Comparison of ENCODE assay signal across 19 mouse cellular contexts in genomic region chr5:100163368-100163767, GRCm38 (mm10). TPM values are rescaled to one million over a fixed set of nuclear protein-coding genes. Genes with fewer than 3 reads are reported as not detected.
DNase-seq lines count a peak whose midpoint lies in the region; ATAC-seq and TF ChIP-seq lines count a peak whose summit lies in the region.
"Had no signal": no experiment of that assay in that cellular context is flagged by ENCODE, and none has a peak within 500 bp of the region (broad histone marks: within the 10 kb centered on the region; RNA-seq: fewer than 3 reads in every experiment).

No protein-coding gene starts in this region.

- H3K79me2 ChIP-seq in CH12.LX (replicated peaks; ENCODE audit: control insufficient read depth, extremely low read depth, insufficient read depth, poor library complexity, severe bottlenecking): no peaks in the 10 kb centered on the region

- H3K9me3 ChIP-seq in embryonic facial prominence, embryonic 14.5 days (ENCODE audit: control insufficient read depth, low read length): no peaks in the 10 kb centered on the region
- no peaks in the 10 kb centered on the region for H3K9me3 ChIP-seq in embryonic facial prominence, embryonic 10.5 days
- H3K9me3 ChIP-seq in lung, embryonic 14.5 days (ENCODE audit: low read depth, low read length): no peaks in the 10 kb centered on the region
- peaks cover 5% of the 10 kb centered on the region for H3K9me3 ChIP-seq in CH12.LX (replicated peaks; ENCODE audit: low read length)
- H3K9me3 ChIP-seq: limb, embryonic 10.5 days; midbrain, embryonic 12.5 days had no signal

- TF ChIP-seq CTCF in lung, embryonic 14.5 days (IDR thresholded peaks at IDR 0.05; ENCODE audit: low read depth): no peak
- TF ChIP-seq CTCF in CH12.LX (conservative IDR thresholded peaks at IDR 0.05 in 1 of 2, IDR thresholded peaks at IDR 0.05 in 1 of 2; ENCODE audit: low read depth in 2 of 2, low read length in 2 of 2): no peak

- no peak overlapping the region for H3K4me2 ChIP-seq in embryonic facial prominence, embryonic 14.5 days (ENCODE audit: low read depth, low read length)
- H3K4me2 ChIP-seq in lung, embryonic 14.5 days: peak overlapping the region; percentile 41
- H3K4me2 ChIP-seq in CH12.LX (ENCODE audit: insufficient read depth, low read depth, poor library complexity, severe bottlenecking): no peak overlapping the region
- H3K4me2 ChIP-seq: hindbrain, embryonic 14.5 days; midbrain, embryonic 12.5 days had no signal

- TF ChIP-seq RAD21 in CH12.LX (IDR thresholded peaks at IDR 0.05; ENCODE audit: low read depth, low read length): no peak

- no peak overlapping the region for H3K27ac ChIP-seq in embryonic facial prominence, embryonic 14.5 days (replicated peaks; ENCODE audit: low read depth, low read length)
- no peak overlapping the region for H3K27ac ChIP-seq in embryonic facial prominence, embryonic 10.5 days (replicated peaks)
- peak overlapping the region; percentile 84 for H3K27ac ChIP-seq in lung, embryonic 14.5 days (ENCODE audit: low read depth)
- no peak overlapping the region for H3K27ac ChIP-seq in CH12.LX (ENCODE audit: insufficient read depth, low read depth)
- H3K27ac ChIP-seq: hindbrain, embryonic 14.5 days; limb, embryonic 10.5 days; midbrain, embryonic 12.5 days had no signal

- DNase-seq in embryonic facial prominence, embryonic 14.5 days (ENCODE audit: low spot score): peak; percentile 28
- DNase-seq in embryonic facial prominence, embryonic 10.5 days (ENCODE audit: low spot score): no peak
- DNase-seq in lung, embryonic 14.5 days: peak; percentile 93
- DNase-seq in lung, adult 18-20 months: no peak
- no peak for DNase-seq in CH12.LX (ENCODE audit: extremely low read depth)
- DNase-seq in lung, postnatal 10 days: peak; percentile 67
- DNase-seq: B cell, adult 2 months; cerebellum, adult 9-10 months; gastrocnemius, postnatal 36 days; kidney, adult 9 months; retina, postnatal 1 day had no signal

- no peak for TF ChIP-seq EP300 in CH12.LX (IDR thresholded peaks at IDR 0.05; ENCODE audit: low read length)

- H3K4me1 ChIP-seq in embryonic facial prominence, embryonic 14.5 days (ENCODE audit: control insufficient read depth, insufficient read depth, low read length): no peaks in the 10 kb centered on the region
- peaks cover 19% of the 10 kb centered on the region for H3K4me1 ChIP-seq in embryonic facial prominence, embryonic 10.5 days
- H3K4me1 ChIP-seq in lung, embryonic 14.5 days (ENCODE audit: insufficient read depth): 0 out of 2 replicates have a peak, but pooled peaks cover 4% of the 10 kb centered on the region
- H3K4me1 ChIP-seq in CH12.LX (ENCODE audit: control insufficient read depth in 1 of 2, insufficient read depth in 2 of 2): peaks cover 0 to 9% of the 10 kb centered on the region in 2 experiments; a peak in 1 of 4 replicates

- H3K9ac ChIP-seq in embryonic facial prominence, embryonic 14.5 days (ENCODE audit: low read depth, low read length): no peak overlapping the region
- H3K9ac ChIP-seq in lung, embryonic 14.5 days: no peak overlapping the region
- H3K9ac ChIP-seq in CH12.LX (ENCODE audit: insufficient read depth, low read depth): no peak overlapping the region
- H3K9ac ChIP-seq: hindbrain, embryonic 14.5 days; midbrain, embryonic 12.5 days had no signal

- ATAC-seq in embryonic facial prominence, embryonic 14.5 days (ENCODE audit: low read depth): no peak
- ATAC-seq in lung, embryonic 14.5 days (ENCODE audit: insufficient read depth): peak; percentile 52
- no peak for ATAC-seq in erythroblast, adult 5-6 weeks (replicated peaks; ENCODE audit: low FRiP score, poor library complexity, severe bottlenecking)
- ATAC-seq: forebrain, embryonic 16.5 days had no signal

- in situ Hi-C loops in CH12.LX (cut with MboI; ENCODE audit: low pct_ligation_motif_present, low pct_unique_long_range_greater_than_20kb, low sequenced_read_pairs): no loop called here

- no peak for TF ChIP-seq POLR2A in CH12.LX (IDR thresholded peaks at IDR 0.05; ENCODE audit: low read depth, low read length)

- dilution Hi-C loops in CH12.LX (cut with MboI; ENCODE audit: extremely low pct_ligation_motif_present, extremely low pct_unique_long_range_greater_than_20kb, low sequenced_read_pairs): no loop called here

- 58% methylated on average over 7 of the region's 7 CpGs for WGBS in embryonic facial prominence, embryonic 14.5 days
- 68% methylated on average over 7 of the region's 7 CpGs for WGBS in embryonic facial prominence, embryonic 10.5 days
- 39% methylated on average over 7 of the region's 7 CpGs for WGBS in lung, embryonic 14.5 days

- H3K4me3 ChIP-seq in embryonic facial prominence, embryonic 14.5 days (ENCODE audit: low read depth, low read length): no peak overlapping the region
- H3K4me3 ChIP-seq in embryonic facial prominence, embryonic 10.5 days: no peak overlapping the region
- no peak overlapping the region for H3K4me3 ChIP-seq in lung, embryonic 14.5 days (ENCODE audit: low read depth, low read length)
- H3K4me3 ChIP-seq in CH12.LX (replicated peaks in 1 of 3; ENCODE audit: low read depth in 2 of 3, low read length in 2 of 3, poor library complexity in 1 of 3): no peak overlapping the region
- H3K4me3 ChIP-seq: limb, embryonic 10.5 days; midbrain, embryonic 12.5 days had no signal

- no peaks in the 10 kb centered on the region for H3K36me3 ChIP-seq in embryonic facial prominence, embryonic 14.5 days (ENCODE audit: control insufficient read depth, insufficient read depth, low read length)
- no peaks in the 10 kb centered on the region for H3K36me3 ChIP-seq in embryonic facial prominence, embryonic 10.5 days (replicated peaks)
- no peaks in the 10 kb centered on the region for H3K36me3 ChIP-seq in lung, embryonic 14.5 days (ENCODE audit: insufficient read depth)
- H3K36me3 ChIP-seq in CH12.LX (replicated peaks in 1 of 2; ENCODE audit: control insufficient read depth in 1 of 2, insufficient read depth in 1 of 2, low read length in 1 of 2): no peaks in the 10 kb centered on the region
- H3K36me3 ChIP-seq: limb, embryonic 10.5 days; midbrain, embryonic 12.5 days had no signal

- H3K27me3 ChIP-seq in embryonic facial prominence, embryonic 14.5 days (replicated peaks; ENCODE audit: control insufficient read depth, insufficient read depth, low read length): peaks cover 18% of the 10 kb centered on the region
- H3K27me3 ChIP-seq in embryonic facial prominence, embryonic 10.5 days (replicated peaks; ENCODE audit: low read depth, poor library complexity, severe bottlenecking): peaks cover 44% of the 10 kb centered on the region
- peaks cover 6% of the 10 kb centered on the region for H3K27me3 ChIP-seq in lung, embryonic 14.5 days (ENCODE audit: insufficient read depth, low read length)
- no peaks in the 10 kb centered on the region for H3K27me3 ChIP-seq in CH12.LX (replicated peaks)

TF ChIP-seq in CH12.LX, 34 proteins besides CTCF, POLR2A, EP300 and RAD21:
- TF ChIP-seq E2F4 (IDR thresholded peaks at IDR 0.05; ENCODE audit: insufficient replicate concordance, low read depth, low read length) (no peak), SIN3A (IDR thresholded peaks at IDR 0.05; ENCODE audit: low read length) (no peak), NRF1 (IDR thresholded peaks at IDR 0.05; ENCODE audit: low read depth, low read length) (peak; percentile 74), UBTF (IDR thresholded peaks at IDR 0.05; ENCODE audit: low read depth, low read length) (no peak), MAFK (IDR thresholded peaks at IDR 0.05; ENCODE audit: insufficient replicate concordance, low read length) (no peak), ZC3H11A (IDR thresholded peaks at IDR 0.05; ENCODE audit: low read depth, low read length) (no peak)
TF ChIP-seq in CH12.LX: peak in this region for 1.

RNA-seq across cellular contexts. Expression of gene Tmem150c, which starts 3.8 kb away (rescaled TPM):
- polyA plus RNA-seq in embryonic facial prominence, embryonic 14.5 days (2014; fragmentation: Nextera tagmentation; extraction: Ambion mirVana): 5.2 and 6.5 TPM in 2 replicates
- polyA plus RNA-seq in embryonic facial prominence, embryonic 10.5 days (2016; fragmentation: Nextera tagmentation; extraction: Ambion mirVana): 1.3 and 1.7 TPM in 2 replicates
- 3.3 and 5.0 TPM in 2 replicates for polyA plus RNA-seq in lung, embryonic 14.5 days (2014; fragmentation: Nextera tagmentation; extraction: Ambion mirVana)
- not detected in 2 replicates for total RNA-seq in CH12.LX (2012; rRNA removed)
- not detected in 2 replicates for total RNA-seq in CH12.LX (2014; rRNA removed)
- not detected in 2 replicates for polyA plus RNA-seq in CH12.LX (2012; ENCODE audit: insufficient read length, low read depth)
- 0.42 TPM in 1 of 2 replicates, not detected in the other for total RNA-seq in erythroblast, adult 5-6 weeks (2015; ENCODE audit: low replicate concordance)
- total RNA-seq in erythroblast, adult 5-6 weeks (2017; ENCODE audit: low replicate concordance): 0.28 TPM in 1 of 2 replicates, not detected in the other
- total RNA-seq: common myeloid progenitor, adult 5-6 weeks; liver, adult 2 months; monocyte, adult 5-6 weeks had no signal

Comparison
In these comparisons a context has a peak if more than half of its experiments do, and no peak if none do; other contexts are left out.
1. DNase-seq: peak in embryonic facial prominence, embryonic 14.5 days (single experiment), lung, embryonic 14.5 days (single experiment) and lung, postnatal 10 days (single experiment); none in embryonic facial prominence, embryonic 10.5 days (single experiment), lung, adult 18-20 months (0 of 2) and CH12.LX (single experiment).